9 mouse cellular contexts compared by ENCODE assay signal in the genomic region with DNA sequence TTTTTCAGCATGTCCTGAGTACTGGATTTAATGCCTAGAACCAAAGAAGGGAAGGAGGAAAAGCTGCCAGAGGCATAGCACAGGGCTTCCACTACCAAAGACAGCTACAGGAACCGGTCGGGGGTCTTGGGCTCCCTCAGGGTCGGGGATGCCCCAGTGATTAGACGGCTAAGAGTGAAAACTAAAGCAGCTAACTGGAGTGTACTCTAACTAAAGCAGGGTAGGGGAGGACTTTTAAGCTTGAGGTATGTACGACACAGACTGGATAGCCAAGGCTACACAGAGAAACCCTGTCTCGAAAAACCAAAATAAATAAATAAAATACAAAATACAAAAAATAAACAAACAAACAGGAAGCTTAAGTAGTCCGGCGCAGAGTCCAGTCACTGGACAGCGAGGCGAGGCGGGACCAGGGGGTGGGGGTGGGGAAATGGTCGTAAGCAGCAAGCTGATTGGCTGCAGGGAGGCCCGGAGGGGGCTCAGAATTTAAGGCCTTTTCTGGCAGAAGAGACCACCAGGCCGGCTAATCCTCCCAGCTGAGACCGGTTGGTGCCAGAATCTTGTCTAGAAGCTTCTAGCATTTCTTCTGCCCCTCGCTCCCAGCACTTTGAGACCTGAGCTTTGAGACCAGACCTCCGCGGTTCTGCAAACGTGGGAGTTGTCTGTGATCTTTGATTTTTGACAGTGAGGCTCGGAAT. TPM values are rescaled to one million over a fixed set of nuclear protein-coding genes. Genes with fewer than 3 reads are reported as not detected.
DNase-seq lines count a peak whose midpoint lies in the region; ATAC-seq and TF ChIP-seq lines count a peak whose summit lies in the region.
"Had no signal": no experiment of that assay in that cellular context is flagged by ENCODE, and none has a peak within 500 bp of the region (broad histone marks: within the 10 kb centered on the region; RNA-seq: fewer than 3 reads in every experiment).

A gene (plus strand): TSS at position 454 of the 698 bp plus-strand sequence.

- peak within 1 kb of the TSS; percentile 45; the same call in 1 of the 2 replicates for H3K27ac ChIP-seq in kidney, embryonic 14.5 days (ENCODE audit: low read depth, low read length)
- peak within 1 kb of the TSS; percentile 75 for H3K27ac ChIP-seq in liver, postnatal 0 days (ENCODE audit: low read depth)
- peak within 1 kb of the TSS; percentile 42 for H3K27ac ChIP-seq in small intestine, adult 2 months (ENCODE audit: insufficient read depth, low read depth, low read length)

- peak within 1 kb of the TSS; percentile 51 for H3K4me3 ChIP-seq in kidney, embryonic 14.5 days (ENCODE audit: low read length)
- H3K4me3 ChIP-seq in liver, postnatal 0 days (ENCODE audit: low read depth, low read length): peak within 1 kb of the TSS; percentile 63
- peak within 1 kb of the TSS; percentile 67 for H3K4me3 ChIP-seq in small intestine, adult 2 months (ENCODE audit: low read depth, low read length)

- under 1% methylated on average over 20 of the region's 20 CpGs for WGBS in kidney, embryonic 14.5 days
- 4% methylated on average over 20 of the region's 20 CpGs for WGBS in liver, postnatal 0 days (ENCODE audit: insufficient replicate concordance)
- WGBS in small intestine, adult 2 months: 17% methylated on average over 20 of the region's 20 CpGs

- TF ChIP-seq CTCF in liver, postnatal 0 days (IDR thresholded peaks at IDR 0.05; ENCODE audit: low read depth): no peak
- no peak for TF ChIP-seq CTCF in small intestine, adult 2 months (IDR thresholded peaks at IDR 0.05; ENCODE audit: extremely low read depth, insufficient read length, insufficient replicate concordance, low read depth, low read length)

- peak within 1 kb of the TSS; percentile 71 for H3K4me2 ChIP-seq in kidney, embryonic 14.5 days (replicated peaks; ENCODE audit: low read depth, low read length)
- peak within 1 kb of the TSS; percentile 74 for H3K4me2 ChIP-seq in liver, postnatal 0 days (ENCODE audit: low read depth, low read length)

- no peaks in the 10 kb centered on the region; the same call in 1 of the 2 replicates for H3K4me1 ChIP-seq in kidney, embryonic 14.5 days (ENCODE audit: control insufficient read depth, insufficient read depth, low read length)
- peaks cover 7% of the 10 kb centered on the region for H3K4me1 ChIP-seq in liver, postnatal 0 days (ENCODE audit: insufficient read depth)
- peaks cover 12% of the 10 kb centered on the region for H3K4me1 ChIP-seq in small intestine, adult 2 months (ENCODE audit: control insufficient read depth, insufficient read depth, insufficient read length, low read length)

- ATAC-seq in kidney, embryonic 14.5 days (ENCODE audit: low FRiP score, low TSS enrichment): peak; percentile 83
- peak; percentile 83 for ATAC-seq in liver, postnatal 0 days

- no peak for TF ChIP-seq POLR2A in small intestine, adult 2 months (IDR thresholded peaks at IDR 0.05; ENCODE audit: low read depth, low read length)

- no peaks in the 10 kb centered on the region for H3K9me3 ChIP-seq in kidney, embryonic 14.5 days (ENCODE audit: control insufficient read depth, low read length)
- H3K9me3 ChIP-seq in liver, postnatal 0 days (ENCODE audit: low read length): no peaks in the 10 kb centered on the region

- H3K9ac ChIP-seq in kidney, embryonic 14.5 days (ENCODE audit: low read depth, low read length): peak within 1 kb of the TSS; percentile 67
- H3K9ac ChIP-seq in liver, postnatal 0 days (replicated peaks): peak within 1 kb of the TSS; percentile 74

- no peaks in the 10 kb centered on the region for H3K27me3 ChIP-seq in kidney, embryonic 14.5 days (ENCODE audit: control insufficient read depth, insufficient read depth, low read length)
- H3K27me3 ChIP-seq in liver, postnatal 0 days (ENCODE audit: insufficient read depth, low read length): no peaks in the 10 kb centered on the region
- no peaks in the 10 kb centered on the region for H3K27me3 ChIP-seq in small intestine, adult 2 months (ENCODE audit: control insufficient read depth, insufficient read depth, low read length)

- TF ChIP-seq EP300 in liver, postnatal 0 days (IDR thresholded peaks at IDR 0.05; ENCODE audit: low read depth): no peak

- no peaks in the 10 kb centered on the region for H3K36me3 ChIP-seq in kidney, embryonic 14.5 days (ENCODE audit: control insufficient read depth, insufficient read depth, low read length)
- H3K36me3 ChIP-seq in liver, postnatal 0 days (replicated peaks; ENCODE audit: insufficient read depth, low read length): no peaks in the 10 kb centered on the region
- H3K36me3 ChIP-seq in small intestine, adult 2 months (ENCODE audit: control insufficient read depth, insufficient read depth, low read length): no peaks in the 10 kb centered on the region

- DNase-seq in 3134 (ENCODE audit: extremely low read depth, insufficient read length, low spot score): peak; percentile 80
- peak; percentile 23 for DNase-seq in R1 (ENCODE audit: low read depth, low spot score)
- peak; percentile 66 for DNase-seq in embryo, embryonic 11.5 days (ENCODE audit: low read depth, low spot score)
- peak; percentile 38 for DNase-seq in heart, adult 8-10 months (ENCODE audit: low spot score)
- DNase-seq in liver, postnatal 0 days: peak; percentile 73
- DNase-seq in B cell, adult 2 months: no peak

RNA-seq across cellular contexts. Expression of the gene that starts here (rescaled TPM):
- total RNA-seq in heart, adult 8-10 months (2022): 1 to 10 TPM; 2.6 to 5.3 (median 3.3) TPM
- polyA plus RNA-seq in kidney, embryonic 14.5 days (2014; fragmentation: Nextera tagmentation; extraction: Ambion mirVana): 16.9 and 22.6 TPM in 2 replicates
- polyA plus RNA-seq in liver, postnatal 0 days (2015; fragmentation: Nextera tagmentation; extraction: Ambion mirVana): 15.2 and 18.7 TPM in 2 replicates
- polyA plus RNA-seq in small intestine, adult 2 months (2012; rRNA removed): 0.44 and 0.49 TPM in 2 replicates
- total RNA-seq: common myeloid progenitor, adult 5-6 weeks had no signal

Comparison
In these comparisons a context has a peak if more than half of its experiments do, and no peak if none do; other contexts are left out.
1. RNA of the gene that starts here (polyA plus RNA-seq): 16.9 to 22.6 TPM in kidney, embryonic 14.5 days and 15.2 to 18.7 TPM in liver, postnatal 0 days; 0.44 to 0.49 TPM in small intestine, adult 2 months; every median in the first group is over 10 times any median in the second.
2. DNase-seq: peak in 3134 (single experiment), R1 (single experiment), embryo, embryonic 11.5 days (single experiment), heart, adult 8-10 months (single experiment) and liver, postnatal 0 days (single experiment); none in B cell, adult 2 months (0 of 2).
3. Peak in every context shown above with its lines, with median percentiles within 50 percentile points of each other: H3K27ac ChIP-seq and H3K4me3 ChIP-seq.